Mouse (Mus musculus): ENCODE data around the gene Atp7b.

Gene Atp7b

DNA sequence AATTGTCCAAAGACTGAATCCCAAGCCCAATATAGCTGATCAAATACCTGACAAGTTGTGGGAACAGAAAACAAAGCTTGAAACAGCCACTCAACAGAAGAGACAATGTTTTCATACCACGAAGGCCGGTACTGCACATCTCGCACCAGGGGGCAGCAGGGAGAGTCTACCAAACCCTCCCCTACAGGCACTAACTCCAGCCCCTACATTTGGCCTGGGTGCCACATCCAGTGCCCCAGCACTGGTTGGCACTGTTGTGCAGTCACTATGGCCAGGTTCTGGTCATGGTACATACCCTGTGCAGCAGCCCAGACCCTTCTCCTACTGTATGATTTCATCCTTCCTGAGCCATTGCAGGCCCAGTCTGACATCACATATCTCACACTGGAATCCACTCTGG lies 31.1 kb downstream of the Atp7b start:
- in situ Hi-C loops (cut with MboI; ENCODE audit: unreplicated experiment in 2 of 2) = no loop called here

GRCm38 (mm10) chr8:22025241-22025640 lies 34.9 kb downstream of the Atp7b start:
- in situ Hi-C loops (cut with MboI; ENCODE audit: unreplicated experiment in 2 of 2) = no loop called here

- in situ Hi-C loops (cut with MboI; ENCODE audit: unreplicated experiment in 2 of 2) = no loop called here
Observed at GRCm38 (mm10) chr8:22022244-22022643, 37.9 kb downstream of the Atp7b start.

- in situ Hi-C loops (cut with MboI; ENCODE audit: unreplicated experiment in 2 of 2) = no loop called here
Observed at GRCm38 (mm10) chr8:22019498-22019897, 40.6 kb downstream of the Atp7b start.

DNA sequence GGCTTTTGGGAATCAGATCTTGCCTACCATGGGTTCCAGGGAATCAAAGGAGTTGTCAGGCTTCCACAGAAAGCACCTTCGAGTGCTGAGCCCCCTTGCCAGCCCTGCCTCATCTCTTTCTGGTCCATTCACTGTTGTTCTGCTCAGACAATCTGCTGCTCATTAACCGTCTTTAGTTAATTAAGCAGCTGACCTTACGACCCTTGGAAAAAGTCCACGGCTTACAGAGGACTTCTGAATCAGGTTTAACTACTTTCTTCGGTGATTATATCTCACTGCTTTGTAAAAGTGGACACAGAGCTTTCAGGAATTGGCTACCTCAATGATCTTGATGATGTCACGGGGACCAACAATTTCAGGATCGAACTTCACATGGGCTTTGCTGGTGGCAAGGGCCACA lies 42.4 kb downstream of the Atp7b start:
- in situ Hi-C loops (cut with MboI; ENCODE audit: unreplicated experiment in 2 of 2) = no loop called here

DNA sequence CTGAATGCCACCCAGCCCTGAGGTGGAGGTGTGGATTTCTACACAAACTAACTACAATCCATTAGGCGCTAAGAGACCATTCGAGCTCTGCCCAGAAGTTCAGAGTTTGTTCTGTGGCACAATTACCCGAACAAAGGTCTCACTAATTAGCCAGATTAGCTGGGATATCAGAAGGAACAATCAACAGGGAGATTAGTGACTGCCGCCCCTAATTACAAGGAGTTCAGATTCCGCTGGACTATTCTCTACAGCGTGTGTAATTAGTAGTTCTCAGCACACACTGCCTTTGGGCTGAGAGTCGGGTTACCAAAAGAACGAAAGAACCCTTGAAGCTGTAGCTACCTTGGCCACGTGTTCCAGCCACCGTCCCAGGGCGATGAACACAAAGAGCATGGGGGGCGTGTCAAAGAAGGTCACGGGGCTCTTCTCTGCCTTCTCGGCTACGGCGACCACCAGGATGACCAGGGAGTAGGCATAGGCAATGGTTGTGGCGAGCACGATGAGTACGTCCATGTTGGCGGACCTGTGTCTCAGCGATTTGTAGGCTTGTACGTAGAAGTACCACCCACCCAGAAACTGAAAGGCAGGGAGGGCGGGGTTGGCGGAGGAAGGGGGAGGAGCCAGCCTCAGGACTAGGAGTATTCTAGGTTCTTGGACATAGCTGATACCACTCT lies 46.9 kb downstream of the Atp7b start:
- in situ Hi-C loops (cut with MboI; ENCODE audit: unreplicated experiment in 2 of 2) = no loop called here

- in situ Hi-C loops (cut with MboI; ENCODE audit: unreplicated experiment in 2 of 2) = no loop called here
Observed at GRCm38 (mm10) chr8:22009403-22009802, 50.7 kb downstream of the Atp7b start.

DNA sequence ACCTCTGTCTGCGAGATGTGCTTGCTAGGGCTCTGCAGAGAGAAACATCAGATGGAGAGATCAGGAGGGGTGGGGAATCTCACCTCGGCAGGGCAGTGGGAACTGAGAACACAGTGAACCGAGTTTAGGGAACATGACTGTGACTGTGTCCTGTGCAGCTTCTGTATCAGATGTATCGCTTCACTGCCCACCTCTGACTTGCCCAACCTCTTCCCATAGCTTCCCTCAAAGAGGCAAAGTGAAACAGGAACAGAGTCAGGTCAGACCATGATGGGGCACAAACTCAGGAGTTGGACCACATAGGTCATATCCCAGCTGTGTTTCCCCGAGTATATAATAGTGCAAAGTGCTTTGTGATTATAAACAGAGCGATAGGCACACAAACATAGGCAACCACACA lies 53.7 kb downstream of the Atp7b start:
- in situ Hi-C loops (cut with MboI; ENCODE audit: unreplicated experiment in 2 of 2) = no loop called here

DNA sequence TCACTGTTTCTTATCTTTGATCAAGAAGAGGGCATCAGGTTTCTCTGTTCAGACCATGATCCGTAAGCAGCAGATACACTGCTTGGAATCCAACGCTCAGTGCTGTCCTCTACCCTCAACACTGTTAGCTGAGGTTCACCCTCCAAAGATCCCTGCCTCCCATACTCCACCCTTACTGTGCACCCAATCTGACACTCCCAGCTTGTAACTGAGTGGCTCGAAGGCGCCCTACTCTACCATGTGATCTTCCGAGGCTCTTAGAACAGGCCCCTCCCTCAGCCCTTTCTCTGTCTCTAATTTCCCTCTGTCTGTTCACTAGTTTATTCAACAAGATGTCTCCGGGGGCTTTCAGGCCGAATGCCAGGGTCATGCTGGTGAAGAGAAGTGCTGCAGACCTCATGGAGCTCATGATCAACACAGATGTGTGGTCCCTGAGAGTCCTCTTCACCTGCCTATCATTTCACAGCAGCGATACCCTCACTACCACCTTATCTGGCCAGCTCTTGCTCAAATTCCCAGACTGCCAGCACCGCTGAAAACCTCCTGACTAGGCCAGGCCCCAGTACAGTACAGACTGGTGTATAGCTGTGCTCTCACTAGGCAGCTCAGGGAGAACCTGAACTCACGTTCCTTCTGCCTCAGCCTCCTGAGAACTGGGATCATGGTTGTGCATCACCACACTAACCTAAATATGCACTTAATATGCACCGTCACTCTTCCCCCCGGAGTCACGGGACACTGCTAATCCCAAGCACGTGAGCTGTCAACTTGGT lies 55.2 kb downstream of the Atp7b start:
- in situ Hi-C loops (cut with MboI; ENCODE audit: unreplicated experiment in 2 of 2) = no loop called here

DNA sequence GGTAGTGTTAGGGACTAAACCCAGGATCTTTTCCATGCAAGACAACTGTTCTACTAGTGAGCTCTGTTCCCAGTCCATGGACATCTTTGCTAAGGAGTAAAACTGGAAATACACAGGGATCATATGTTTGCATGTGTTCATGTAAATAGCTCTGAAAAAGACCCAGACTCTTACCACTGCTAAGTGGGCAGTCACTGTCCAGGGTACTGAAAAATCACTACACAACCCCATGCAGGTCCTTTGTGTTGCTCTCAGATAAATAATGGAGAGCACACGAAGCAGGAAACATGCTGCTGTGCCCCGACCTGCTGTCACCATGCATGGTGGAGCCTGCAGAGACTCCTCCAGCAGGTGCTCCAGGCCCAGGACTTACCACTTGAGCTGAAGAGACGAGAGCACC lies 64.9 kb downstream of the Atp7b start:
- in situ Hi-C loops (cut with MboI; ENCODE audit: unreplicated experiment in 2 of 2) = no loop called here

DNA sequence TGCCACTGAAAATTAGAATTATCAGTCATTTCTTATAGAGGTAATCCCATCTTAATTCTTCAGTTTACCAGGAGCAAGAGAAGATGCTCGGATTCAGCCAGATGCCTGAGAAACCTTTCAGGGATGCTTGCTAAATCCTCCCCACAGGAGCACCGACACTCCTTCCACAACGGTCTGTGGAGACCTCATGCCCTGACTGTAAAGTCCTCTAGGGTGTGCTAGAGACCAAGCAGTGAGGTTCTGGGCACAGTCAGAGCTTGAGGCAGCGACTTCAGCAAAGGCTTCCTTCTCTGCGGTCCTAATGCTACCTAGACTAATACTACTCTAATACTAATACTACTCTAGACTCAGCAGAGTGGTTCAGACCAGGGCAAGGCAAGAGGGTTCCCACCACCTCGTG lies 67.9 kb downstream of the Atp7b start:
- in situ Hi-C loops (cut with MboI; ENCODE audit: unreplicated experiment in 2 of 2) = no loop called here

DNA sequence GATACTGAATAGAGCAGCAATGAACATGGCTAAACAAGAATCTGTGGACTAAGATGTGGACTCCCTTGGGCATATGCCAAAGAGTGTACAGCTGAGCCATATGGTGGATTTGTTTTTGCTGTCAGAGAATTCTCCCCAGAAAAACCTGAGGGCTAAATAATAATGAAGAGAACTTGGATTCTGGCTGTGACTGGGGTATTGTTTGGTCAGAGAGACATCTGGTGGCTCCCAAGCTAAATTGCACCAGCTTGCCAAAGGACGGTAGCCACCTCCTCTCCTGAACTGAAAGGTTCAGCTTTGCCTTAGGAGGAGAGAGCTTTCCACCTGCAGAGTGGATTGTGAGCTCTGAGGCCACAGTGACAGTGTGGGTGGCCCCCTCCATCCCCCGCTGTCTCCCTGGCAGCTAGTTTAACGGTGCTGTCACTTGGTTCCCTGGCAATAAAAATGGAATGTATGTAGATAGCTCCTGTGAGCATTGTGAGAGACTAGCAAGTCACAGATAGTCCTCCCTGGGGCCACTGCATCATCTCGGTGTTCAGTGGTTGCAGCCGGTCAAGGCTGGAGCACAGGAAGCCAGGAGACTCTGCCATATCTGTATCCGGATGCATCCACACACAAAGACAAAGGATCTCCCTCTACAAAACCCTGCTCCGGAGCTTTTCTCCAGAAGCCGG lies 78.3 kb downstream of the Atp7b start:
- in situ Hi-C loops (cut with MboI; ENCODE audit: unreplicated experiment in 2 of 2) = no loop called here

- in situ Hi-C loops (cut with MboI; ENCODE audit: unreplicated experiment in 2 of 2) = no loop called here
Observed at GRCm38 (mm10) chr8:21978193-21978592, 81.9 kb downstream of the Atp7b start.

GRCm38 (mm10) chr8:21969475-21969874 lies 90.6 kb downstream of the Atp7b start, which contains the start of gene Ccdc70:
Gene Ccdc70, plus strand, starts transcription at chr8:21969775.
- in situ Hi-C loops (cut with MboI; ENCODE audit: unreplicated experiment in 2 of 2) = loop anchor here in 1 of 2 experiments (25.0 kb wide), 1 partner anchor 957 kb away; no protein-coding TSS in a partner anchor

- in situ Hi-C loops (cut with MboI; ENCODE audit: unreplicated experiment in 2 of 2) = loop anchor here in 1 of 2 experiments (25.0 kb wide), 1 partner anchor 954 kb away; no protein-coding TSS in a partner anchor
Observed at GRCm38 (mm10) chr8:21966646-21967045, 93.5 kb downstream of the Atp7b start.

- in situ Hi-C loops (cut with MboI; ENCODE audit: unreplicated experiment in 2 of 2) = loop anchor here in 1 of 2 experiments (25.0 kb wide), 1 partner anchor 946 kb away; no protein-coding TSS in a partner anchor
Observed at GRCm38 (mm10) chr8:21958414-21958813, 101.7 kb downstream of the Atp7b start, which contains the start of gene Fam90a1a. Gene Fam90a1a, plus strand, starts transcription at chr8:21958714.

GRCm38 (mm10) chr8:21956336-21956735 lies 103.8 kb downstream of the Atp7b start:
- in situ Hi-C loops (cut with MboI; ENCODE audit: unreplicated experiment in 2 of 2) = loop anchor here in 1 of 2 experiments (25.0 kb wide), 1 partner anchor 944 kb away; no protein-coding TSS in a partner anchor

GRCm38 (mm10) chr8:21955321-21955720 lies 104.8 kb downstream of the Atp7b start:
- in situ Hi-C loops (cut with MboI; ENCODE audit: unreplicated experiment in 2 of 2) = loop anchor here in 1 of 2 experiments (25.0 kb wide), 1 partner anchor 943 kb away; no protein-coding TSS in a partner anchor

- in situ Hi-C loops (cut with MboI; ENCODE audit: unreplicated experiment in 2 of 2) = no loop called here
Observed at GRCm38 (mm10) chr8:21947311-21948017, 112.6 kb downstream of the Atp7b start.

- in situ Hi-C loops (cut with MboI; ENCODE audit: unreplicated experiment in 2 of 2) = no loop called here
Observed at GRCm38 (mm10) chr8:21946462-21946861, 113.6 kb downstream of the Atp7b start, which contains the start of gene Defb13. Gene Defb13, plus strand, starts transcription at chr8:21946762.
